Mouse (Mus musculus) liver, embryonic 14.5 days (tissue): Measurements from ENCODE around the gene Cemip. TPM values are rescaled to one million over a fixed set of nuclear protein-coding genes. Genes with fewer than 3 reads are reported as not detected.

ENCODE experiments used
- ATAC-seq: fragments of 200-750 bp; cut with Nextera tagmentation; 2 replicates; pipeline ENCODE4 v1.8.0; 2017; ENCODE audit warnings: moderate number of reproducible peaks, mild to moderate bottlenecking, moderate library complexity; ENCODE audit not compliant: insufficient read depth
- DNase-seq, 3 experiments: peaks; one replicate each; pipeline ENCODE4 v3.0.0-alpha.2; 2012 to 2013; ENCODE audit warnings: low read depth in 3 of 3, low spot score in 3 of 3
- H3K27ac ChIP-seq: fragments of 300-500 bp; sonication (generic); 2 replicates; pipeline ENCODE4 v1.5.1; 2014; ENCODE audit warnings: moderate library complexity, mild to moderate bottlenecking, control low read depth, inconsistent platforms
- H3K27me3 ChIP-seq: fragments of 300-500 bp; sonication (generic); 2 replicates; pipeline ENCODE4 v1.6.1; 2014; ENCODE audit warnings: mild to moderate bottlenecking, low read length, moderate library complexity; ENCODE audit not compliant: control insufficient read depth, insufficient read depth
- H3K36me3 ChIP-seq: fragments of 300-500 bp; sonication (generic); replicated peaks from 2 replicates; pipeline ENCODE4 v1.6.1; 2014; ENCODE audit warnings: low read depth; ENCODE audit not compliant: control insufficient read depth, insufficient read depth
- H3K4me1 ChIP-seq, 2 experiments: fragments of 200-500 bp in 1 of 2; fragments of 300-500 bp in 1 of 2; sonication (generic) in 1 of 2; replicated peaks; 2 replicates each; pipeline ENCODE4 v1.6.1; 2012 to 2014; ENCODE audit warnings: antibody characterized with exemption in 1 of 2, inconsistent platforms in 1 of 2, low read length in 1 of 2; ENCODE audit not compliant: control insufficient read depth in 2 of 2, insufficient read depth in 2 of 2
- H3K4me2 ChIP-seq: fragments of 300-500 bp; sonication (generic); 2 replicates; pipeline ENCODE4 v1.6.1; 2014; ENCODE audit warnings: low read depth, mild to moderate bottlenecking, control low read depth, moderate library complexity
- H3K4me3 ChIP-seq, 2 experiments: fragments of 200-500 bp in 1 of 2; fragments of 300-500 bp in 1 of 2; sonication (generic) in 1 of 2; 2 replicates each; pipeline ENCODE4 v1.5.1; 2012 to 2014; ENCODE audit warnings: low read depth in 2 of 2, low read length in 2 of 2, mild to moderate bottlenecking in 2 of 2, control low read depth in 1 of 2, inconsistent platforms in 1 of 2, moderate library complexity in 1 of 2; ENCODE audit not compliant: insufficient read depth in 1 of 2
- H3K9ac ChIP-seq: fragments of 300-500 bp; sonication (generic); replicated peaks from 2 replicates; pipeline ENCODE4 v1.6.1; 2014; ENCODE audit warnings: mild to moderate bottlenecking, control low read depth, moderate library complexity
- H3K9me3 ChIP-seq: fragments of 300-500 bp; sonication (generic); 2 replicates; pipeline ENCODE4 v1.6.1; 2016; ENCODE audit warnings: low read length, mixed read lengths; ENCODE audit not compliant: control insufficient read depth
- CTCF ChIP-seq: IDR thresholded peaks from 2 replicates; pipeline ENCODE4 v1.5.1; 2016; ENCODE audit warnings: antibody characterized with exemption, low read depth, control low read depth
- EP300 ChIP-seq: IDR thresholded peaks from 2 replicates; pipeline ENCODE4 v1.6.1; 2016; ENCODE audit warnings: antibody characterized with exemption, low read depth
- WGBS: fragments of 180-500 bp; shearing (Covaris S2); extraction: QIAGEN DNeasy Blood & Tissue Kit; methylation state at CpG from one replicate; pipeline ENCODE4 v1.1.7; 2014; ENCODE audit not compliant: insufficient replicate concordance; 5-methylcytosine and 5-hydroxymethylcytosine counted together
- polyA plus RNA-seq, 2 experiments: library from polyadenylated mRNA; depleted of rRNA in 1 of 2; stranded (reverse) in 1 of 2; unstranded in 1 of 2; fragments of >200 nt; fragmentation: Nextera tagmentation in 1 of 2; extraction: Ambion mirVana in 1 of 2; gene quantifications; 2 replicates each; pipeline versions ENCODE4 v1.2.1 to v1.2.3; 2012 to 2014

Cemip gene
- polyA plus RNA-seq, 2 experiments, result 0.02 to 0.06 TPM

GRCm38 (mm10) chr7:84116621-84117542 lies 30.6 kb upstream of the Cemip start:
- Histone ChIP-seq H3K9me3 (no peaks in the 10 kb centered on the region), H3K4me1 (peaks cover 0 to 3% of the 10 kb centered on the region in 2 experiments; a peak in 3 of 4 replicates), H3K9ac (no peak overlapping the region), H3K36me3 (no peaks in the 10 kb centered on the region; the same call in 1 of the 2 replicates), H3K4me3 (no peak overlapping the region), H3K27me3 (no peaks in the 10 kb centered on the region), H3K27ac (no peak overlapping the region), H3K4me2 (no peak overlapping the region)
- no peak for ATAC-seq
- TF ChIP-seq CTCF, result no peak
- TF ChIP-seq EP300, result no peak
- WGBS, result 70% methylated on average over 7 of the region's 7 CpGs
- DNase-seq, result no peak

DNA sequence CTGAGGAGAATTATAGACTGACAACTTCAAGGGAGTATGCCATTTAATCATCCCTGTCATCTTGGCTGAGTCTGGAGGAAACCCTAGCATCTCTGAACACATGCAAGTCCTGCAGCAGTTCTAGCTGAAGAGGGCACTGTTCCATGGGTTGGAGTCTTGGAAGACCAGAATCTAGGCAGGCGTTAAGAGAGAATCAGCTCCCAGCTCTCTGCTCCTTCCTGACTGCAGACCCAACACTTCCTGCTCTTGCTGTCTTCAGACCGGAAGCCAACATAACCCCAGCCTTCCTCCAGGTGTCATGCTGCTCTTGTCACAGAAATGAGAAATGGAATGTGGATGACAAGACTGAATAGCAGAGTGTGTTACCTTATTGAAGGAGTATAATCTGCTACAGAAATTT lies 29.1 kb upstream of the Cemip start:
- no peaks in the 10 kb centered on the region for H3K9me3 ChIP-seq
- WGBS, result 26% methylated on average over 2 of the region's 2 CpGs
- no peak overlapping the region for H3K4me2 ChIP-seq
- no peak overlapping the region for H3K9ac ChIP-seq
- peaks cover 0 to 5% of the 10 kb centered on the region in 2 experiments; a peak in 3 of 4 replicates for H3K4me1 ChIP-seq
- TF ChIP-seq CTCF (no peak), EP300 (no peak)
- no peak overlapping the region for H3K4me3 ChIP-seq
- H3K27ac ChIP-seq, result no peak overlapping the region
- H3K36me3 ChIP-seq, result no peaks in the 10 kb centered on the region; the same call in 1 of the 2 replicates
- no peaks in the 10 kb centered on the region for H3K27me3 ChIP-seq
- DNase-seq (no peak), ATAC-seq (no peak)

GRCm38 (mm10) chr7:84114775-84115174 lies 28.5 kb upstream of the Cemip start:
- ATAC-seq (no peak), DNase-seq (no peak)
- no peaks in the 10 kb centered on the region; the same call in 1 of the 2 replicates for H3K36me3 ChIP-seq
- WGBS, result 66% methylated on average over 3 of the region's 3 CpGs
- TF ChIP-seq EP300, result no peak
- TF ChIP-seq CTCF, result no peak
- H3K9ac ChIP-seq, result no peak overlapping the region
- H3K9me3 ChIP-seq, result no peaks in the 10 kb centered on the region
- H3K4me1 ChIP-seq, result peaks cover 0 to 4% of the 10 kb centered on the region in 2 experiments; a peak in 1 of 4 replicates
- H3K4me2 ChIP-seq, result no peak overlapping the region
- H3K4me3 ChIP-seq, result no peak overlapping the region
- no peaks in the 10 kb centered on the region for H3K27me3 ChIP-seq
- no peak overlapping the region for H3K27ac ChIP-seq

- WGBS, result 78% methylated on average over 8 of the region's 8 CpGs
- no peak overlapping the region for H3K27ac ChIP-seq
Observed at GRCm38 (mm10) chr7:84113035-84113390, 26.7 kb upstream of the Cemip start.

GRCm38 (mm10) chr7:84112351-84113034 lies 26.2 kb upstream of the Cemip start:
- no peak for DNase-seq
- ATAC-seq, result no peak
- TF ChIP-seq EP300 (no peak), CTCF (no peak)
- WGBS, result 74% methylated on average over 6 of the region's 6 CpGs
- Histone ChIP-seq H3K9me3 (no peaks in the 10 kb centered on the region), H3K4me2 (no peak overlapping the region), H3K4me3 (no peak overlapping the region), H3K27ac (no peak overlapping the region), H3K4me1 (0 out of 4 replicates have a peak, but pooled peaks cover 0 to 4% of the 10 kb centered on the region in 2 experiments), H3K27me3 (no peaks in the 10 kb centered on the region), H3K36me3 (peaks cover 2% of the 10 kb centered on the region; the same call in 1 of the 2 replicates), H3K9ac (no peak overlapping the region)

More at GRCm38 (mm10) chr7:84113035-84113390, 26.7 kb upstream of the Cemip start:
- no peak for DNase-seq
- Histone ChIP-seq H3K9me3 (no peaks in the 10 kb centered on the region), H3K27me3 (no peaks in the 10 kb centered on the region), H3K36me3 (peaks cover 2% of the 10 kb centered on the region; the same call in 1 of the 2 replicates), H3K9ac (no peak overlapping the region), H3K4me1 (0 out of 4 replicates have a peak, but pooled peaks cover 0 to 4% of the 10 kb centered on the region in 2 experiments), H3K4me2 (no peak overlapping the region), H3K4me3 (no peak overlapping the region)
- no peak for TF ChIP-seq EP300
- TF ChIP-seq CTCF, result no peak
- no peak for ATAC-seq
